Mouse (Mus musculus) layer of hippocampus, adult 8-10 months (tissue): ENCODE measurements around the gene Creld1. TPM values are rescaled to one million over a fixed set of nuclear protein-coding genes. Genes with fewer than 3 reads are reported as not detected.

Experiments used
- DNase-seq, 2 experiments: peaks; one replicate each; pipeline ENCODE4 v3.0.0; 2022; ENCODE audit warnings: low spot score in 2 of 2
- total RNA-seq, 4 experiments: library from RNA; stranded (reverse); gene quantifications; 2 replicates each; pipeline ENCODE4 v1.2.4; 2022

The Creld1 gene
- total RNA-seq, 4 experiments from 2014 or later, result 86.9 to 135 (median 104) TPM

GRCm38 (mm10) chr6:113469432-113469831 lies 13.7 kb upstream of the Creld1 start:
- DNase-seq, result peak in 1 of 2 experiments; percentile 64

DNA sequence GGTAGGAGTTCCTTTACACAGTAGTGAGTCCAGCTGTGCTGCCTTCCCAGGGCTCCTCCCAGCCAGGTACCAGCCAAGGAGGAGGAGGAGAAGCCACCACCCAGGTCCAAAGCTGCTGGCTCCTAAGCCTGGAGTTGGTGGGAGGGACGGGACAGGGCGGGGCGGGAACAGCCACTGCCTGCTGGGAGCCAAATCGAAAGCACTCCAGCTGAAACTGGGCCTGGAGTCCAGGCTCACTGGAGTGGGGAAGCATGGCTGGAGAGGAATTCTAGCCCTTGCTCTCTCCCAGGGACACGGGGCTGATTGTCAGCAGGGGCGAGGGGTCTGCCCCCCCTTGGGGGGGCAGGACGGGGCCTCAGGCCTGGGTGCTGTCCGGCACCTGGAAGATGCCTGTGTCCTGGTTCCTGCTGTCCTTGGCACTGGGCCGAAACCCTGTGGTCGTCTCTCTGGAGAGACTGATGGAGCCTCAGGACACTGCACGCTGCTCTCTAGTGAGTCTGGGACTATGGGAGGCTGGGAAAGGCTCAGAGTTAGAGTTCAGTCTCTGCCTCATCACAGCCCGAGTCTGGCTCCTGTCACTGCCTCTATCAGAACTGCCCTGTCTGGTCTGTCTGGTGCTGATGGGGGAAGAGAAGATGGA lies 11.7 kb upstream of the Creld1 start, which contains the start of gene Il17rc:
Gene Il17rc (plus strand): TSS at position 131 of the 640 bp plus-strand sequence.
- no peak for DNase-seq

DNA sequence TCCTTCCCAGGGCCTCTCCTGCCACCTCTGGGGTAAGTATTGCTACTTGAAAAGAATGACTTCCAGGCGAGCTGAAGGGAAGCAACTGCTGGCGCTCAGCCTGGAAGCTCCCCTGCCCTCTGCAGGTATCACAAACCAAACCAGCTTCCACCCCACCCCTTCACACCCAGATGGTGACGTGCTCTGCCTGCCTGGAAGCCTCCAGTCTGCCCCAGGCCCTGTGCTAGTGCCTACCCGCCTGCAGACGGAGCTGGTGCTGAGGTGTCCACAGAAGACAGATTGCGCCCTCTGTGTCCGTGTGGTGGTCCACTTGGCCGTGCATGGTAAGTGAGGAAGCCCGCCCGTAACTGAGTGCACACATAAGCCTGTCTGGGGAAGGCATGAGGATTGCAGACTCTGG lies 11.0 kb upstream of the Creld1 start:
- DNase-seq, result no peak

DNA sequence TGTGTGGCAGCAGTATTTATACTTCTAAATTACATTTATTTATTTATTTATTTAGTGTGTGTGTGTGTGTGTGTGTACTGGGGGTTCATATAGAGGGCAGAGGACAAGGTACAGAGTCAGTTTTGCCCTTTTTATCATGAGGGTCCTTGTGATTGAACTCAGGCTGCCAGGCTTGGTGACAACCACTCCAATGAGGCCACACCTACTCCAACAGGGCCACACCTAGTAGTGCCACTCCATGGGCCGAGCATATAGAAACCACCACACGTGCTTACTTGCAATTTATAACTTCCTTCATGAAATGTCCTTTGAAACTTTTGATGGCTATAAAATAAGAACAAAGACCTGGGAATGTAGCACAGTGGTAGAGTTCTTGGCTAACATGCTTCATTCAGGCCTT lies 9.9 kb upstream of the Creld1 start:
- DNase-seq, result no peak

GRCm38 (mm10) chr6:113473715-113474114 lies 9.4 kb upstream of the Creld1 start:
- no peak for DNase-seq

- no peak for DNase-seq
Observed at GRCm38 (mm10) chr6:113477353-113477752, 5.7 kb upstream of the Creld1 start.

DNA sequence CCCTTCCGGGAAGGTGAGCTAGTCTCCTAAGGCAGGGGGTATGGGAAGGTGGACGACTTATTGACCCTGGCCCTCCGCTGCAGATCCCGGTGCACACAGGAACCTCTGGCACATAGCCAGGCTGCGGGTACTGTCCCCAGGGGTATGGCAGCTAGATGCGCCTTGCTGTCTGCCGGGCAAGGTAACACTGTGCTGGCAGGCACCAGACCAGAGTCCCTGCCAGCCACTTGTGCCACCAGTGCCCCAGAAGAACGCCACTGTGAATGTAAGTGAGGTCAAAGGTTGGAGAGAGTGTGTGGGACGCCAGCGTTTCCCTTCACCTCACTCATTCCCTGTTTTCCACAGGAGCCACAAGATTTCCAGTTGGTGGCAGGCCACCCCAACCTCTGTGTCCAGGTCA lies 4.2 kb upstream of the Creld1 start:
- DNase-seq, result no peak

GRCm38 (mm10) chr6:113480555-113481373 lies 2.3 kb upstream of the Creld1 start:
- DNase-seq, result no peak

DNA sequence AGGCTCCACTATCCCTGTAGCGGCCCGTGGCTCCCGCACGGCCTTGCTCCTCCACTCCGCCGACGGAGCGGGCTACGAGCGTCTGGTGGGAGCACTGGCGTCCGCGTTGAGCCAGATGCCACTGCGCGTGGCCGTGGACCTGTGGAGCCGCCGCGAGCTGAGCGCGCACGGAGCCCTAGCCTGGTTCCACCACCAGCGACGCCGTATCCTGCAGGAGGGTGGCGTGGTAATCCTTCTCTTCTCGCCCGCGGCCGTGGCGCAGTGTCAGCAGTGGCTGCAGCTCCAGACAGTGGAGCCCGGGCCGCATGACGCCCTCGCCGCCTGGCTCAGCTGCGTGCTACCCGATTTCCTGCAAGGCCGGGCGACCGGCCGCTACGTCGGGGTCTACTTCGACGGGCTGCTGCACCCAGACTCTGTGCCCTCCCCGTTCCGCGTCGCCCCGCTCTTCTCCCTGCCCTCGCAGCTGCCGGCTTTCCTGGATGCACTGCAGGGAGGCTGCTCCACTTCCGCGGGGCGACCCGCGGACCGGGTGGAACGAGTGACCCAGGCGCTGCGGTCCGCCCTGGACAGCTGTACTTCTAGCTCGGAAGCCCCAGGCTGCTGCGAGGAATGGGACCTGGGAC lies 509 bp upstream of the Creld1 start:
- no peak for DNase-seq

- no peak for DNase-seq
Observed at GRCm38 (mm10) chr6:113483729-113484128, 632 bp downstream of the Creld1 start.

DNA sequence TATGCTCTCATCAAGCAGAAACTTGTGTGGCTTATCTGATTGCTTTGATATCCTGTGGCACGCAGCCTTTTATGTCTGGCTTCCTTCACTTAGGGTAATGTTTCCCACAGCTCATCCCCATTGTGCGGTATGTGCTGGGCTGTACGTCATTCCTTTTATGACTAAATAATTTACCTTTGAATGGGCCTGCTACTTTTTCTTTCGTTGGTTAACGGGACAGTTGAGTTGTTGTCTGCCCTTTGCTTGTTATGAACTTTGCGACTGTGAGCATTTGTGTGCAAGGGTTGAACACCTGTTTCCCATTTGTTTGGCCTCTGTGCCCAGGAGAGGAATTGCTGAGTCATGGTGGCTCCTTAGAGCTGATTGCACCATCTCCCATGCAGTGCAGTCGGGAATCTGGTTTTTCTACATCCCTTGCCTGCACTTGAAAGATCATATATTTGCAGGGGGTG lies 4.1 kb downstream of the Creld1 start:
- no peak for DNase-seq

DNA sequence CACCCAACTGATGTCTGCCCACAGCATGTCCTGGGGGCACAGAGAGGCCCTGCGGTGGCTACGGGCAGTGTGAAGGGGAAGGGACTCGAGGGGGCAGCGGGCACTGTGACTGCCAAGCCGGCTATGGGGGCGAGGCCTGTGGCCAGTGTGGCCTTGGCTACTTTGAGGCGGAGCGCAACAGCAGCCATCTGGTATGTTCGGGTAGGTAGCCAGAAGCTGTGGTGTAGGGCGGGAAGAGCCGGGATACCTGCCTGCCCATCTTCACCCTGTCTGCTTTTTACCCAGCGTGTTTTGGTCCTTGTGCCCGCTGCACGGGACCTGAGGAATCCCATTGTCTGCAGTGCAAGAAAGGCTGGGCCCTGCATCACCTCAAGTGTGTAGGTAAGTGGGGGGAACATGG lies 6.3 kb downstream of the Creld1 start:
- DNase-seq, result no peak

GRCm38 (mm10) chr6:113492101-113492864 lies 9.2 kb downstream of the Creld1 start:
- peak in 1 of 2 experiments; percentile 60 for DNase-seq

GRCm38 (mm10) chr6:113494258-113494788 lies 11.2 kb downstream of the Creld1 start:
- DNase-seq, result peak; percentile 43 to 61

- DNase-seq, result no peak
Observed at GRCm38 (mm10) chr6:113495071-113495675, 12.1 kb downstream of the Creld1 start.

GRCm38 (mm10) chr6:113499346-113499745 lies 16.2 kb downstream of the Creld1 start:
- no peak for DNase-seq

- peak; percentile 64 to 74 for DNase-seq
Observed at GRCm38 (mm10) chr6:113501388-113502084, 18.4 kb downstream of the Creld1 start, which contains the start of gene Prrt3. TSS of gene Prrt3 (minus strand) at chr6:113501931.

DNA sequence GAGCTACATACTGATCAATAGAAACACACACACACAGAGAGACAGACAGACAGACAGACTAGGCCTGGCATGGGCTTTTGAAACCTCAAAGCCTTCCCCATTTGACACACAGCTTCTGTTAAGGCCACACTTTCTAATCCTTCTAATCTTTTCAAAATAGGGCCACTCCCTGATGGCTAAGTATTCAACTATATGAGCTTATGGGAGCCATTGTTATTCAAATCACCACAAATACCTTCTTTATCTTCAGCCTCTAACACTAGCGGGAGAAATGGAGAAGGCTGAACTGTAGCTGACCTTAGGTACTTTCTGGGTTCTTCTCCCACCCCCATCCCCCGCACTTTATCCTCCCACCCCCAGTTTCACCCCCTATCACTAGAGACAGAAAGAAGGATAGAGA lies 19.7 kb downstream of the Creld1 start:
- no peak for DNase-seq

- no peak for DNase-seq
Observed at GRCm38 (mm10) chr6:113505689-113506088, 22.6 kb downstream of the Creld1 start.

GRCm38 (mm10) chr6:113507130-113507529 lies 24.0 kb downstream of the Creld1 start:
- no peak for DNase-seq
